Mouse (Mus musculus): Measurements from ENCODE around the gene Nr1d1. TPM values are rescaled to one million over a fixed set of nuclear protein-coding genes. Genes with fewer than 3 reads are reported as not detected.

The Nr1d1 gene
- polyA plus RNA-seq, 2 experiments: 1.4 to 1.8 TPM

GRCm38 (mm10) chr11:98787691-98788090 is 12.6 kb upstream of the Nr1d1 start:
- H3K4me1 ChIP-seq (ENCODE audit: control insufficient read depth, insufficient read depth, low read length): peaks cover 45% of the 10 kb centered on the region
- no peak overlapping the region for H3K27ac ChIP-seq (replicated peaks; ENCODE audit: low read depth, low read length)
- ATAC-seq (ENCODE audit: low FRiP score, low read depth): no peak
- no peaks in the 10 kb centered on the region for H3K27me3 ChIP-seq (ENCODE audit: control insufficient read depth, insufficient read depth, low read length)
- DNase-seq (ENCODE audit: low spot score): no peak
- H3K4me3 ChIP-seq (replicated peaks; ENCODE audit: low read length): no peak overlapping the region
- no peaks in the 10 kb centered on the region for H3K9me3 ChIP-seq (ENCODE audit: control insufficient read depth, low read length)
- H3K9ac ChIP-seq (ENCODE audit: low read depth, low read length, severe bottlenecking): no peak overlapping the region
- WGBS: 92% methylated on average over 1 of the region's 1 CpGs
- no peak overlapping the region for H3K4me2 ChIP-seq (replicated peaks; ENCODE audit: low read depth, low read length, severe bottlenecking)
- TF ChIP-seq POLR2A (IDR thresholded peaks at IDR 0.05; ENCODE audit: borderline replicate concordance, extremely low read depth, insufficient read depth, insufficient read length): no peak
- no peaks in the 10 kb centered on the region for H3K36me3 ChIP-seq (ENCODE audit: control insufficient read depth, insufficient read depth, low read length)

GRCm38 (mm10) chr11:98787229-98787628 is 12.1 kb upstream of the Nr1d1 start:
- DNase-seq (ENCODE audit: low spot score) (no peak), ATAC-seq (ENCODE audit: low FRiP score, low read depth) (no peak)
- Histone ChIP-seq H3K4me2 (replicated peaks; ENCODE audit: low read depth, low read length, severe bottlenecking) (no peak overlapping the region), H3K4me1 (ENCODE audit: control insufficient read depth, insufficient read depth, low read length) (peaks cover 49% of the 10 kb centered on the region), H3K36me3 (ENCODE audit: control insufficient read depth, insufficient read depth, low read length) (no peaks in the 10 kb centered on the region), H3K9ac (ENCODE audit: low read depth, low read length, severe bottlenecking) (no peak overlapping the region), H3K27me3 (ENCODE audit: control insufficient read depth, insufficient read depth, low read length) (no peaks in the 10 kb centered on the region), H3K27ac (replicated peaks; ENCODE audit: low read depth, low read length) (no peak overlapping the region), H3K9me3 (ENCODE audit: control insufficient read depth, low read length) (no peaks in the 10 kb centered on the region), H3K4me3 (replicated peaks; ENCODE audit: low read length) (no peak overlapping the region)
- no peak for TF ChIP-seq POLR2A (IDR thresholded peaks at IDR 0.05; ENCODE audit: borderline replicate concordance, extremely low read depth, insufficient read depth, insufficient read length)
- 25% methylated on average over 7 of the region's 7 CpGs for WGBS

GRCm38 (mm10) chr11:98786359-98787214 is 11.5 kb upstream of the Nr1d1 start:
- peaks cover 56% of the 10 kb centered on the region for H3K4me1 ChIP-seq (ENCODE audit: control insufficient read depth, insufficient read depth, low read length)
- H3K9ac ChIP-seq (ENCODE audit: low read depth, low read length, severe bottlenecking): no peak overlapping the region
- peak overlapping the region; percentile 80 for H3K27ac ChIP-seq (replicated peaks; ENCODE audit: low read depth, low read length)
- ATAC-seq (ENCODE audit: low FRiP score, low read depth): peak; percentile 58
- H3K4me3 ChIP-seq (replicated peaks; ENCODE audit: low read length): peak overlapping the region; percentile 10; the same call in 1 of the 2 replicates
- H3K4me2 ChIP-seq (replicated peaks; ENCODE audit: low read depth, low read length, severe bottlenecking): peak overlapping the region; percentile 38
- no peaks in the 10 kb centered on the region for H3K9me3 ChIP-seq (ENCODE audit: control insufficient read depth, low read length)
- DNase-seq (ENCODE audit: low spot score): peak; percentile 92
- no peak for TF ChIP-seq POLR2A (IDR thresholded peaks at IDR 0.05; ENCODE audit: borderline replicate concordance, extremely low read depth, insufficient read depth, insufficient read length)
- H3K36me3 ChIP-seq (ENCODE audit: control insufficient read depth, insufficient read depth, low read length): no peaks in the 10 kb centered on the region
- 2% methylated on average over 13 of the region's 15 CpGs for WGBS
- H3K27me3 ChIP-seq (ENCODE audit: control insufficient read depth, insufficient read depth, low read length): no peaks in the 10 kb centered on the region

GRCm38 (mm10) chr11:98785772-98786281 is 10.7 kb upstream of the Nr1d1 start:
- Histone ChIP-seq H3K27me3 (ENCODE audit: control insufficient read depth, insufficient read depth, low read length) (no peaks in the 10 kb centered on the region), H3K36me3 (ENCODE audit: control insufficient read depth, insufficient read depth, low read length) (no peaks in the 10 kb centered on the region), H3K9ac (ENCODE audit: low read depth, low read length, severe bottlenecking) (no peak overlapping the region), H3K27ac (replicated peaks; ENCODE audit: low read depth, low read length) (peak overlapping the region; percentile 80), H3K4me1 (ENCODE audit: control insufficient read depth, insufficient read depth, low read length) (peaks cover 57% of the 10 kb centered on the region), H3K4me3 (replicated peaks; ENCODE audit: low read length) (peak overlapping the region; percentile 10), H3K4me2 (replicated peaks; ENCODE audit: low read depth, low read length, severe bottlenecking) (peak overlapping the region; percentile 38), H3K9me3 (ENCODE audit: control insufficient read depth, low read length) (no peaks in the 10 kb centered on the region)
- peak; percentile 86 for DNase-seq (ENCODE audit: low spot score)
- WGBS: 13% methylated on average over 12 of the region's 12 CpGs
- no peak for ATAC-seq (ENCODE audit: low FRiP score, low read depth)
- no peak for TF ChIP-seq POLR2A (IDR thresholded peaks at IDR 0.05; ENCODE audit: borderline replicate concordance, extremely low read depth, insufficient read depth, insufficient read length)

GRCm38 (mm10) chr11:98785214-98785613 is 10.1 kb upstream of the Nr1d1 start:
- H3K36me3 ChIP-seq (ENCODE audit: control insufficient read depth, insufficient read depth, low read length): no peaks in the 10 kb centered on the region
- H3K27ac ChIP-seq (replicated peaks; ENCODE audit: low read depth, low read length): peak overlapping the region; percentile 80
- no peak overlapping the region for H3K4me3 ChIP-seq (replicated peaks; ENCODE audit: low read length)
- H3K9ac ChIP-seq (ENCODE audit: low read depth, low read length, severe bottlenecking): no peak overlapping the region
- WGBS: 40% methylated on average over 10 of the region's 10 CpGs
- H3K27me3 ChIP-seq (ENCODE audit: control insufficient read depth, insufficient read depth, low read length): no peaks in the 10 kb centered on the region
- DNase-seq (ENCODE audit: low spot score) (no peak), ATAC-seq (ENCODE audit: low FRiP score, low read depth) (no peak)
- TF ChIP-seq POLR2A (IDR thresholded peaks at IDR 0.05; ENCODE audit: borderline replicate concordance, extremely low read depth, insufficient read depth, insufficient read length): no peak
- H3K4me2 ChIP-seq (replicated peaks; ENCODE audit: low read depth, low read length, severe bottlenecking): no peak overlapping the region
- H3K9me3 ChIP-seq (ENCODE audit: control insufficient read depth, low read length): no peaks in the 10 kb centered on the region
- H3K4me1 ChIP-seq (ENCODE audit: control insufficient read depth, insufficient read depth, low read length): peaks cover 57% of the 10 kb centered on the region

Measured in limb, embryonic 14.5 days (tissue).